Mouse (Mus musculus) kidney, adult 2 months (tissue): ENCODE measurements at regions not wholly inside any gene's neighbourhood (a gene's known extent, or its start where the extent isn't known, plus 50 kb on each side); places are given as distances from the start of the nearest gene placed in this dataset.

ENCODE experiments used
- CTCF ChIP-seq: fragments of 200-500 bp; conservative IDR thresholded peaks from 2 replicates; pipeline ENCODE4 v1.5.1; 2011; ENCODE audit warnings: low read depth, mild to moderate bottlenecking, control low read depth, low read length, moderate library complexity, mixed read lengths; ENCODE audit not compliant: insufficient read depth, insufficient read length
- POLR2A ChIP-seq: fragments of 200-500 bp; IDR thresholded peaks from one replicate; pipeline ENCODE4 v1.6.1; 2011; ENCODE audit warnings: low read depth, low read length, control low read depth

DNA sequence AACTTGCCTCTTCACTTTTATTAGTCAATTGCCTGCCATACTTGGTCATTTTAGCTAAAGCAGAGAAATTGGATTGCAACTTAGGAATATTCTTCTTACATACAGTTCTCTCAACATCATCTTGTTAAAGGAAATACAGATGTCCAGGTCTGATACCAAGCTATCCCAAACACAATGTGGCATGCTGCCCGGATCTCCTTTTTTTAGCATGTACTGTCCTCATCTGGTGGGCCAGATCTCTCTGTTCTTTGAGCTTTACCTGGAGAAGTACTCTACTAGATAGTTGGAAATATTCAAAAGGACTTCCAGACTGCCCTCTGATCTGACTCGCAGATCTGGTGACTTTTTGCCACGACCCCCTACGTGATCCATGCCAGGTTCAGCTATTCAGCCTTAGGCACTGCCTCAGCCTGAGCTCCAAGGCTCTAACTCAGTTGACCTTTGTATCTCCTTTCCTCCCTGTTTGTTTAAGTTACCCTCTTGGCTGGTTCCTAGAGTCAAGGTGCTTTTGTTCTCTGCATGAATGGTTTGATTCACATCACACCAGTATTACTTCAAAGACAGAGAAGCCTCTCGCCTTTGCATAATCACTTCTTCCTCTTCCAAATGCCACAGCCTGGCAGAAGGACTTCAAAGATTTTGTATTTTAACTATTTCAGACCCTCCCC, 232.9 kb upstream of the Krr1 start:
- no peak for TF ChIP-seq CTCF
- TF ChIP-seq POLR2A = no peak
